8 mouse cellular contexts compared by ENCODE assay signal in the genomic region with DNA sequence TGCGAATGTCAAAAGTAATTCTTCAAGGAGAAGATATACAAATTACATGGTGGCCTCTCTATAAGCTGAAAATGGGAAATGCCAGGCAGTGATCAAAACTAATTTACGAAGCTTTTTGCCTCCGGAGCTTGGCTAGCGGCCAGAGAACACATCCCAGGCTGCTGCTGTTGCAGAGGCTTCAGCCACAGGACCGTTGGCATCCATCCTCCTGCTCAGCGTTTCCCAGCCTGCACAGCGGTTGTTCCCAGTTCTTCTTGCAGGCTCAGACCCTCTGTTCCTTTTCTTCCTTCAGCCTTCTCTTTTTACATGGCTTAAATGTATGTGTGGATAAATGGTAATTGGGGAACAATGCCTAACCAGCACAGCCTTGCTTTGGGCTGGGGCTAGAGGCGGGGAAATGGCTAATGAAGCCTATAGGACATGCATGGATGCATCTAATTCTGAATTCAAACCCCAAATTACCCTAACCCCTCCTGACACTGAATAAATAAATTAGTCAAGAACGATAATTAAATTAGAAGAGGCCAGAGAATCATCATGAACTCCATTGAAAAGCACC. TPM values are rescaled to one million over a fixed set of nuclear protein-coding genes. Genes with fewer than 3 reads are reported as not detected.
DNase-seq lines count a peak whose midpoint lies in the region; ATAC-seq lines count a peak whose summit lies in the region.

No protein-coding gene starts in this region.

- ATAC-seq in heart, embryonic 16.5 days (replicated peaks; ENCODE audit: extremely low read depth, insufficient read depth, low FRiP score) = no peak
- ATAC-seq in inflammation-experienced regulatory T-cells, adult 6 months = no peak

- 0 out of 2 replicates have a peak, but pooled peaks cover 2% of the 10 kb centered on the region for H3K9me3 ChIP-seq in heart, embryonic 16.5 days (replicated peaks; ENCODE audit: control insufficient read depth, low read length)

- no peaks in the 10 kb centered on the region for H3K36me3 ChIP-seq in heart, embryonic 16.5 days (ENCODE audit: control insufficient read depth, insufficient read depth)

- no peak overlapping the region for H3K4me2 ChIP-seq in heart, embryonic 16.5 days (ENCODE audit: low read depth, low read length)

- H3K27ac ChIP-seq in heart, embryonic 16.5 days (ENCODE audit: low read length) = peak overlapping the region; percentile 55; the same call in 1 of the 2 replicates

- peak; percentile 73 to 80 for DNase-seq in cerebellum, postnatal 10 days
- DNase-seq in cerebellum, adult 8-10 months = no peak
- DNase-seq in testis, postnatal 10 days (ENCODE audit: low spot score) = peak; percentile 64
- no peak for DNase-seq in testis, postnatal 14 days (ENCODE audit: low spot score)
- peak; percentile 32 to 65 for DNase-seq in left cerebral cortex, postnatal 10 days (ENCODE audit: extremely low spot score in 1 of 2, low spot score in 2 of 2)
- DNase-seq in urinary bladder, postnatal 10 days (ENCODE audit: low spot score) = no peak

- intact Hi-C loops in left cerebral cortex, postnatal 10 days (cut with DNase I) = no loop called here

- WGBS in heart, embryonic 16.5 days = 37% methylated on average over 9 of the region's 9 CpGs

- peaks cover 10% of the 10 kb centered on the region for H3K4me1 ChIP-seq in heart, embryonic 16.5 days (ENCODE audit: control insufficient read depth, insufficient read depth, low read length)

- no peak overlapping the region for H3K9ac ChIP-seq in heart, embryonic 16.5 days (ENCODE audit: low read length)

- H3K27me3 ChIP-seq in heart, embryonic 16.5 days (ENCODE audit: control insufficient read depth, insufficient read depth, low read length) = no peaks in the 10 kb centered on the region

- H3K4me3 ChIP-seq in heart, embryonic 16.5 days (ENCODE audit: low read length) = no peak overlapping the region

RNA-seq across cellular contexts. Expression of a gene that starts 54.9 kb away (rescaled TPM):
- polyA plus RNA-seq in heart, embryonic 16.5 days (2015; fragmentation: Nextera tagmentation; extraction: Ambion mirVana) = 25.1 and 33.2 TPM in 2 replicates
- 10 to 100 TPM; 57.9 to 59.4 TPM for total RNA-seq in left cerebral cortex, postnatal 10 days (2021)
- polyA plus RNA-seq in inflammation-experienced regulatory T-cells, adult 6 months (2017; shearing (Covaris generic)) = 100 to 1,000 TPM in 1 of 3 experiments, 10 to 100 TPM in 2; 63.0 to 158 (median 70.6) TPM

Comparison
In these comparisons a context has a peak if more than half of its experiments do, and no peak if none do; other contexts are left out.
1. DNase-seq: peak in cerebellum, postnatal 10 days (2 of 2), testis, postnatal 10 days (single experiment) and left cerebral cortex, postnatal 10 days (2 of 2); none in cerebellum, adult 8-10 months (single experiment), testis, postnatal 14 days (single experiment) and urinary bladder, postnatal 10 days (single experiment).